Mouse (Mus musculus) colon, adult 2 months (tissue): Measurements from ENCODE around the gene Map2k2. TPM values are rescaled to one million over a fixed set of nuclear protein-coding genes. Genes with fewer than 3 reads are reported as not detected.

Experiments
- polyA plus RNA-seq: library from polyadenylated mRNA; depleted of rRNA; stranded (reverse); fragments of >200 nt; gene quantifications from 2 replicates; pipeline ENCODE4 v1.2.3, GENCODE M21; 2012; rRNA removed

Map2k2 gene
- 322 and 325 TPM in 2 replicates for polyA plus RNA-seq

GRCm38 (mm10) chr10:81105565-81106112 is at the start of gene Map2k2:
TSS of gene Map2k2 (plus strand) at chr10:81105915.

GRCm38 (mm10) chr10:81059603-81060543 is 45.8 kb upstream of the Map2k2 start, which contains the start of gene Sgta:
TSS of gene Sgta (minus strand) at chr10:81060181.

GRCm38 (mm10) chr10:81069836-81070235 is 35.9 kb upstream of the Map2k2 start, which contains the start of gene Thop1:
TSS of gene Thop1 (plus strand) at chr10:81070035.

DNA sequence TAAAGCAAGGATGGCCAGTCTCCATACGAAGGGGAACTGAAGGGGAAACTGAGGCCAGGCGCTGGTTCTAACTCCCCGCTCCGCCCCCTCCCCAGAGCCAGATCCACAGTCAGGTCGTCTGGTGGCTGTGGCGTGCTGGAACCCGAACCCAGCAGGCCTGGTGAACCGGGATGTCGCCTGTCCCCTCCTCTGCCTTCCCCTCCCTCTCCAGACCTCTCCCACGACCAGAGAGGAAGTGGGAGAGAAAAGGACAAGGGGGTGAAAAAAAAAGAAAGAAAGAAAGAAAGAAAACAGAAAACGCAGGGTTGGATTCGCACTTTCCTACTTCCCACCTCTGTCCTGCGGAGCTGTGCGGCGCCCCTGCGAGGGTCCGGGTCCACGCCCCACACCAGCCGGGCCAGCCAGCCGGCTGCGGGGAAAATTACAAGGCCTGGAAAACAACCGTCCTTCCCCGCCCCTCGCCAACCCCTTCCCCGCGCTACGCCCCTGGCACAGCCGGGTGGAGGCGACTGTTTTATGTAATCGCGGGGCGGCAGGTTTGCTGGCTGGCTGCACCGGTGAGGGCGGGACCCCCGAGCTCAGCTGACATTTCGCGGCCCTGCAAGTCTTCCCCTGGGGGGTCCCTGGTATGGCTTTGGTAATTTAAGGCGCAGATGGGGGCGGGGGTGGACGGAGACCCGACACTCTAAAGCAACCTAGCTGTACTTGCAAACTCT is 29.4 kb downstream of the Map2k2 start, which contains the start of gene Zbtb7a:
Gene Zbtb7a, plus strand, starts transcription at position 255 of the 716 bp plus-strand sequence.

GRCm38 (mm10) chr10:81167200-81168086 is 61.7 kb downstream of the Map2k2 start, which contains the start of gene Pias4:
TSS of gene Pias4 (minus strand) at chr10:81167923.

DNA sequence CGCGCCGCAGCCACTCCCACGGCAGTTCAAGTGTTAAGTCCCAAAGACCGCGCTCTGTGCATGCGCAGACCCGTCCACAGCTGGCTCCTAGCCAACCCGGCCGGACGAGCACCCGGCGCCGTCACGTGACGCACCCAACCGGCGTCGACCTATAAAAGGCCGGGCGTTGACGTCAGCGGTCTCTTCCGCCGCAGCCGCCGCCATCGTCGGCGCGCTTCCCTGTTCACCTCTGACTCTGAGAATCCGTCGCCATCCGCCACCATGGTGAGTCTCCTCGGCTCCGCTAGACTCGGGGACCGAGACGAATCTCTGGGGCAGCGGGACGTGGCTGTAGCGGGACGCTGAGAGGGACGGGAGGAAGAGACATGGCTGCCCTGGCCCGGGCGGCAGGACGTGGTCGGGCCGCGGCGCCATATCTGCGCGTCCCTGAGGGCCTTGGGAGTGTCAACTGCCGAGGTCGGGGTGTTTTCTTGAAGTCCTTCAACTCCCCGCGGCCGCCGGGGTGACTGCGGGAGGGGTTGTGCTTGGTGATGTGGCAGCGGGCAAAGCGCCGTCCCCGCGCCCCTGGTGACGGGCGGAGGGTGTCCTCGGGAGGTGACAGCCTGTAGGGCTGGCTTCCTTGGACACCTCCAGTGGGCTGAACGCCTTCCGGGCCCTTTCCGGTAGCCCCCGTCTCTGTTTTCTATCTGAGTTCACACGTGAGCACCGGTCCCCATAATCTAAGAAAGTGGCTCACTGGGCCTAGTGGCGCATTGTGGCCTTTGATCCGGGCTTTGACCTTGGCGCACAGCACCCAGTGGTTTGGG is 71.0 kb downstream of the Map2k2 start, which contains the start of gene Eef2:
Gene Eef2, plus strand, starts transcription at position 166 of the 806 bp plus-strand sequence.

GRCm38 (mm10) chr10:81182336-81183333 is 76.9 kb downstream of the Map2k2 start, which contains the start of gene Dapk3:
TSS of gene Dapk3 (plus strand) at chr10:81183005.

Other genes starting within 250 kb of the Map2k2 start
- 0.30 and 0.33 TPM in 2 replicates for gene Tmprss9, start 234.1 kb upstream of the Map2k2 start, polyA plus RNA-seq
- gene Timm13, start 204.9 kb upstream of the Map2k2 start, polyA plus RNA-seq: 270 and 310 TPM in 2 replicates
- 42.0 and 44.6 TPM in 2 replicates for gene Lmnb2, start 187.7 kb upstream of the Map2k2 start, polyA plus RNA-seq
- gene Gadd45b, start 175.8 kb upstream of the Map2k2 start, polyA plus RNA-seq: 28.3 and 29.6 TPM in 2 replicates
- 1.2 and 1.7 TPM in 2 replicates for gene Gng7, start 91.0 kb upstream of the Map2k2 start, polyA plus RNA-seq
- 0.54 and 0.86 TPM in 2 replicates for gene Diras1, start 80.3 kb upstream of the Map2k2 start, polyA plus RNA-seq
- 43.7 and 44.3 TPM in 2 replicates for gene Slc39a3, start 68.5 kb upstream of the Map2k2 start, polyA plus RNA-seq
- gene Sgta, start 45.7 kb upstream of the Map2k2 start, polyA plus RNA-seq: 211 and 238 TPM in 2 replicates
- gene Thop1, start 35.9 kb upstream of the Map2k2 start, polyA plus RNA-seq: 58.4 and 62.8 TPM in 2 replicates
- 4.2 and 6.2 TPM in 2 replicates for gene Creb3l3, start 7.0 kb upstream of the Map2k2 start, polyA plus RNA-seq
- gene Zbtb7a, start 29.3 kb downstream of the Map2k2 start, polyA plus RNA-seq: 243 and 284 TPM in 2 replicates
- gene Pias4, start 62.0 kb downstream of the Map2k2 start, polyA plus RNA-seq: 55.8 and 61.5 TPM in 2 replicates
- gene Eef2, start 70.7 kb downstream of the Map2k2 start, polyA plus RNA-seq: 2,007 and 2,039 TPM in 2 replicates
- gene Dapk3, start 77.1 kb downstream of the Map2k2 start, polyA plus RNA-seq: 125 and 128 TPM in 2 replicates
- gene 4930442H23Rik, start 77.9 kb downstream of the Map2k2 start, polyA plus RNA-seq: not detected in 2 replicates
- not detected in 2 replicates for gene Nmrk2, start 96.1 kb downstream of the Map2k2 start, polyA plus RNA-seq
- gene Atcay, start 124.9 kb downstream of the Map2k2 start, polyA plus RNA-seq: 1.1 and 1.4 TPM in 2 replicates
- gene Zfr2, start 127.2 kb downstream of the Map2k2 start, polyA plus RNA-seq: 14.2 and 20.7 TPM in 2 replicates
- 9.0 and 10.3 TPM in 2 replicates for gene Matk, start 147.0 kb downstream of the Map2k2 start, polyA plus RNA-seq
- gene Mrpl54, start 161.0 kb downstream of the Map2k2 start, polyA plus RNA-seq: 157 and 224 TPM in 2 replicates
- 123 and 126 TPM in 2 replicates for gene Apba3, start 161.0 kb downstream of the Map2k2 start, polyA plus RNA-seq
- gene Tjp3, start 185.7 kb downstream of the Map2k2 start, polyA plus RNA-seq: 261 and 310 TPM in 2 replicates
- gene Pip5k1c, start 187.0 kb downstream of the Map2k2 start, polyA plus RNA-seq: 65.4 and 73.0 TPM in 2 replicates
- 33.3 and 36.3 TPM in 2 replicates for gene Cactin, start 215.2 kb downstream of the Map2k2 start, polyA plus RNA-seq
- gene Tbxa2r, start 222.8 kb downstream of the Map2k2 start, polyA plus RNA-seq: 23.0 and 24.8 TPM in 2 replicates
- 3.0 and 3.5 TPM in 2 replicates for gene Gipc3, start 237.4 kb downstream of the Map2k2 start, polyA plus RNA-seq
- 209 and 214 TPM in 2 replicates for gene Hmg20b, start 244.6 kb downstream of the Map2k2 start, polyA plus RNA-seq